Mouse (Mus musculus): ENCODE data around the gene Rabgap1. TPM values are rescaled to one million over a fixed set of nuclear protein-coding genes. Genes with fewer than 3 reads are reported as not detected.
"Not testable (repeated sequence)": the region's sequence is repeated elsewhere in the genome, so short reads cannot be mapped to it uniquely, and the experiment has no call there.

Gene Rabgap1
- polyA plus RNA-seq, 1 experiment from 2014 or later = 49.4 TPM

DNA sequence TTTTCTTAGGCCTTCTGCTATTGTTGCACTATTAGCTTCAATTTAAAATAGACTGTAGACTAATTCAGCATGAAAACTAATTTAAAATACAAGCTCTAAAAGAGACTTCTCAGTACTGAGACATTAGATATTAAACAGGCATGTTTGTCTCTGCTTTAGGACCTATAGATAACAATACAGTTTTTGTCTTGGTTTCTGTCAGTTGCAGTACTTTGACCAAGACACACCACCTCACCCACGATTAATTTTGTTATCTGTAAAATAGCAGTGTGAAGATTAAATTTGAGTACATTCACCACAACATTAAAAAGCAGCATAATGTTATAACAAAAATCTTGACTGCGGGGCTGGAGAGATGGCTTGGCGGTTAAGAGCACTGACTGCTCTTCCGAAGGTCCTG is 23.2 kb downstream of the Rabgap1 start:
- no peak for ATAC-seq (ENCODE audit: low FRiP score)
- peaks cover 12% of the 10 kb centered on the region for H3K36me3 ChIP-seq
- no peak overlapping the region for H3K4me2 ChIP-seq
- H3K27me3 ChIP-seq (replicated peaks) = no peaks in the 10 kb centered on the region
- H3K9me3 ChIP-seq (replicated peaks) = no peaks in the 10 kb centered on the region
- H3K9ac ChIP-seq (replicated peaks) = no peak overlapping the region
- no peak overlapping the region for H3K4me3 ChIP-seq (replicated peaks)
- no peak overlapping the region for H3K27ac ChIP-seq (replicated peaks)
- H3K4me1 ChIP-seq = no peaks in the 10 kb centered on the region
- 98% methylated on average over 4 of the region's 4 CpGs for WGBS

DNA sequence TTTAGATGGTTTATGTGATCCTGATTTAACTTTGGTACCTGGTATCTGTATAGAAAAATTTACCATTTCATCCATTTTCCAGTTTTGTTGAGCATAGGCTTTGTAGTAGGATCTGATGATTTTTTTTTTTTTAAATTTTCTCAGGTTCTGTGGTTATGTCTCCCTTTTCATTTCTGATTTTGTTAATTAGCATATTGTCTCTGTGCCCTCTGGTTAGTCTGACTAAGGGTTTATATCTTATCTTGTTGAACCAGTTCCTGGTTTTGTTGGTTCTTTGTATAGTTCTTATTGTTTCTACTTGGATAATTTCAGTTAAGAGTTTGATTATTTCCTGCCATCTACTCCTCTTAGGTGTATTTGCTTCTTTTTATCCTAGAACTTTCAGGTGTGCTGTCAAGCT is 36.5 kb downstream of the Rabgap1 start:
- Histone ChIP-seq H3K4me3 (replicated peaks) (no peak overlapping the region), H3K36me3 (peaks cover 55% of the 10 kb centered on the region), H3K4me1 (no peaks in the 10 kb centered on the region), H3K4me2 (no peak overlapping the region), H3K27me3 (replicated peaks) (no peaks in the 10 kb centered on the region), H3K9ac (replicated peaks) (no peak overlapping the region), H3K27ac (replicated peaks) (no peak overlapping the region), H3K9me3 (replicated peaks) (no peaks in the 10 kb centered on the region)
- ATAC-seq (ENCODE audit: low FRiP score) = no peak

DNA sequence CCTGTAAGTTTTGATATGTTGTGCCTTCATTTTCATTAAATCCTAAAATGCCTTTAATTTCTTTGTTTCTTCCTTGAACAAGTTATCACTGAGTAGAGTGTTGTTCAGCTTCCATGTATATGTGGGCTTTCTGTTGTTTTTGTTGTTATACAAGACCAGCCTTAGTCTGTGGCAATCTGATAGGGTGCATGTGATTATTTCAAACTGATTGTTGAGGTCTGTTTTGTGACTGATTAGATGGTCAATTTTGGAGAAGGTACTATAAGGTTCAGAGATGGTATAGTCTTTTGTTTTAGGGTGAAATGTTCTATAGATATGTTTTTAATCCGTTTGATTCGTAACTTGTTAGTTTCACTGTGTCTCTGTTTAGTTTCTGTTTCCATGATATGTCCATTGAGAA is 37.0 kb downstream of the Rabgap1 start:
- no peak overlapping the region for H3K4me2 ChIP-seq
- no peak for ATAC-seq (ENCODE audit: low FRiP score)
- H3K4me1 ChIP-seq = no peaks in the 10 kb centered on the region
- no peak overlapping the region for H3K4me3 ChIP-seq (replicated peaks)
- no peaks in the 10 kb centered on the region for H3K27me3 ChIP-seq (replicated peaks)
- H3K36me3 ChIP-seq = peaks cover 59% of the 10 kb centered on the region
- H3K9me3 ChIP-seq (replicated peaks) = no peaks in the 10 kb centered on the region
- no peak overlapping the region for H3K27ac ChIP-seq (replicated peaks)
- 93% methylated on average over 2 of the region's 2 CpGs for WGBS
- no peak overlapping the region for H3K9ac ChIP-seq (replicated peaks)

DNA sequence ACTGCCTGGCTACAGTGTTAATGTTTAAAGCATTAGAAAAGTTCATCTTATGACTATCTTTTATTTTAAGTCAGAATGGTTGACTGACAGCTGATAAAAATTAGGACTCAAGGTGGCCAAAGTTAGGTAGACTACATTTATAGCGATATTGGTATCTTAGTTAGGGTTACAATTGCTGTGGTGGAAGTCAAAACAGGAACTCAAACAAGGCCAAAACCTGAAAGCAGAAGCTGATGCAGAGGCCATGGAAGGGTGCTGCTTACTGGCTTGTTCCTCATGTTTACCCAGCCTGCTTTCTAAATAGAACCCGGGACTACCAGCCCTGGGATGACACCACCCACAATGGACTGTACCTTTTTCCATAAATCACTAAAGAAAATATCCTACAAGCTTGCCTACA is 41.1 kb downstream of the Rabgap1 start:
- H3K4me3 ChIP-seq (replicated peaks) = no peak overlapping the region
- no peak for ATAC-seq (ENCODE audit: low FRiP score)
- 90% methylated on average over 2 of the region's 2 CpGs for WGBS
- H3K9ac ChIP-seq (replicated peaks) = no peak overlapping the region
- no peaks in the 10 kb centered on the region for H3K9me3 ChIP-seq (replicated peaks)
- H3K4me2 ChIP-seq = no peak overlapping the region
- H3K4me1 ChIP-seq = no peaks in the 10 kb centered on the region
- H3K36me3 ChIP-seq = peaks cover 39% of the 10 kb centered on the region
- no peak overlapping the region for H3K27ac ChIP-seq (replicated peaks)
- no peaks in the 10 kb centered on the region for H3K27me3 ChIP-seq (replicated peaks)

DNA sequence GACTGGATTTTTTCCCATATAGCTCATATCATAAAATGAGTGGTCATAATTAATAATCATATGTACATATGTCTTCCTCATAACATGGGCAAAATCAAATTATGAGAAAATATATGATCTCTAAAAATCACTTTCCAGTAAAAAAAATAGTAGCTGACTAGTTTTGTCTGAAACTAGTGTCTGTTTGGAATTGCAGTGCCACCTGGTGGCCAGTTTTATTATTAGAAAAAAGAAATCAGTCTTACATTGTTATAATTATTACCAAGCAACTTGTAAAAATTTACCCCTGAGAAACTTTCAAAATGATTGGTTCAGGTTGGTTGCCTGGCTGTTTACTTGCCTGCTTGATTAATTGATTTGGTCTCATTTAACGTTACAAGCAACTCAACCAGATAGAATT is 42.3 kb downstream of the Rabgap1 start:
- Histone ChIP-seq H3K4me2 (no peak overlapping the region), H3K27me3 (replicated peaks) (no peaks in the 10 kb centered on the region), H3K9me3 (replicated peaks) (no peaks in the 10 kb centered on the region), H3K9ac (replicated peaks) (no peak overlapping the region), H3K36me3 (peaks cover 45% of the 10 kb centered on the region), H3K4me3 (replicated peaks) (no peak overlapping the region), H3K27ac (replicated peaks) (no peak overlapping the region), H3K4me1 (no peaks in the 10 kb centered on the region)
- 92% methylated on average over 1 of the region's 1 CpGs for WGBS
- no peak for ATAC-seq (ENCODE audit: low FRiP score)

DNA sequence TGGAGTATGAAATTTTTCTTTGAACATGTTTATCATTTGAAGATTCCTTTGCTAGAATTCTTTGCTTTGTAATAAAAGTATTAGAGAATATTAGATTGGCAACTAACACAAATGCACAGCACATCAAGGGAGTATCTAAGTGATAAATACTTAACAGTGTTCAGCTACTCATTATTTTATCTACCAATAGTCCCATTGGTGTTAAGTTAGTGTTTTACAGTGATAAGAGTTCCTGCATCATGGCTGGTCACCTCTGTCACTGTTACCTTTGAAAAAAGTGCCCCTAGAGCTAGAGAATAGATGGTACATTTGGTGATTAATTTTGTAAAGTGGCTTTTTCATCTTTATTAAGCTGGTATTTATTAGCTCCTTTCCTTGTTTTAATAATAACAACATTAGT is 43.3 kb downstream of the Rabgap1 start:
- no peak overlapping the region for H3K4me3 ChIP-seq (replicated peaks)
- ATAC-seq (ENCODE audit: low FRiP score) = no peak
- H3K9me3 ChIP-seq (replicated peaks) = no peaks in the 10 kb centered on the region
- peaks cover 45% of the 10 kb centered on the region for H3K36me3 ChIP-seq
- H3K27ac ChIP-seq (replicated peaks) = no peak overlapping the region
- H3K27me3 ChIP-seq (replicated peaks) = no peaks in the 10 kb centered on the region
- H3K4me2 ChIP-seq = no peak overlapping the region
- no peak overlapping the region for H3K9ac ChIP-seq (replicated peaks)
- no peaks in the 10 kb centered on the region for H3K4me1 ChIP-seq

DNA sequence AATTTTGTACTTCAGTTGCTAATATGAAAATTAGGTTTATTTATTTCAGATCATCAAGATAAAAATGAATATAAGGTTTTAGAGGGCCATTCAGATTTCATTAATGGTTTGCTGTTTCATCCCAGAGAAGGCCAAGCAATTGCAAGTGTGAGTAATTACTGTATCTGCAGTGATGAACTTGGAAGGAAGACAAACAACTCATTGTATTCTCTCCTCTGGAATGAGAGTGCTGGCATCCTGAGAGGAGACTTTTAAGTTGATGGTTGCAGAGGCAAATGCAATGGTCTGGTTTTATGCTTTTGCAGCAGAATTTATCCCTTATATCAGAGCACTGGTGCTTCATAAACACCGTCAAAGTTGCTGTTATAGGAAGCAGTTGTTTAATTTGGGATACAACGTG is 45.9 kb downstream of the Rabgap1 start:
- Histone ChIP-seq H3K4me2 (no peak overlapping the region), H3K27me3 (replicated peaks) (no peaks in the 10 kb centered on the region), H3K4me3 (replicated peaks) (no peak overlapping the region), H3K9me3 (replicated peaks) (no peaks in the 10 kb centered on the region), H3K4me1 (no peaks in the 10 kb centered on the region), H3K9ac (replicated peaks) (no peak overlapping the region), H3K36me3 (peaks cover 51% of the 10 kb centered on the region), H3K27ac (replicated peaks) (no peak overlapping the region)
- 92% methylated on average over 2 of the region's 2 CpGs for WGBS
- no peak for ATAC-seq (ENCODE audit: low FRiP score)

DNA sequence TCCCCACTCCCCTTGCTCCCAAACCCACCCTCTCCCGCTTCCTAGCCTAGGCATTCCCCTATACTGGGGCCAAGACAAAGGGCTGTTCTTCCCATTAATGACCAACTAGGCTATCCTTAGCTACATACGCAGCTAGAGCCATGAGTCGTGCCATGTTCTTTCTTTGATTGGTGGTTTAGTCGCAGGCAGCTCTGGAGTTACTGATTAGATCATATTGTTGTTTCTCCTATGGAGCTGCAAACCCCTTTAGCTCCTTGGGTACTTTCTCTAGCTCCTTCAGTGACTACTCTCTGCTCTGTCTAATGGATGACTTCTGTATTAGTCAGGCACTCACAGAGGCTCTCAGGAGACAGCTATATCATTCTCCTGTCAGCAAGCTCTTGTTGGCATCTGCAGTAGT is 54.2 kb downstream of the Rabgap1 start:
- H3K27ac ChIP-seq (replicated peaks) = no peak overlapping the region
- ATAC-seq (ENCODE audit: low FRiP score) = no peak
- no peak overlapping the region for H3K4me2 ChIP-seq
- peaks cover 41% of the 10 kb centered on the region for H3K36me3 ChIP-seq
- no peak overlapping the region for H3K9ac ChIP-seq (replicated peaks)
- H3K4me1 ChIP-seq = no peaks in the 10 kb centered on the region
- WGBS = 94% methylated on average over 4 of the region's 4 CpGs
- H3K9me3 ChIP-seq (replicated peaks) = no peaks in the 10 kb centered on the region
- no peak overlapping the region for H3K4me3 ChIP-seq (replicated peaks)
- H3K27me3 ChIP-seq (replicated peaks) = no peaks in the 10 kb centered on the region

DNA sequence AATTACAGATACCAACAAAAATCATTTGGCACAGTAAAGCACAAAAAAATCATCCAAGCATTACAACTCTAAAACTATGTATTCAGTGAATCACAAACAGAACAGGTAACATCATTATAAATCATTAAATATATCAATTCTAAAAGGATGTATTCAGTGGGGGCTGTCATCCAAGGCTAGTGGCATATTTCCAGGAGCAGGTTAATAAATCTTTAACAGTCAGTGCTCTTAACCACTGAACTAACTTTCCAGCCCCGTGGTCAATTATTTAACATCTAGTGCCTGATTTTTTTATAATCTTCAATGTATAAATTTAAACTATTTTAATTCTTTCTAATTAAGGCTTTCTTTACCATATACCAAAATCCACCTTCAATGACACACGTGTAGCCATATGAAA is 62.8 kb downstream of the Rabgap1 start:
- not testable (repeated sequence) for H3K4me3 ChIP-seq (replicated peaks); H3K27me3 ChIP-seq (replicated peaks); H3K27ac ChIP-seq (replicated peaks); H3K9me3 ChIP-seq (replicated peaks); H3K4me1 ChIP-seq; H3K4me2 ChIP-seq; H3K9ac ChIP-seq (replicated peaks); ATAC-seq (ENCODE audit: low FRiP score)
- peaks cover 26% of the 10 kb centered on the region for H3K36me3 ChIP-seq
- 90% methylated on average over 2 of the region's 2 CpGs for WGBS

DNA sequence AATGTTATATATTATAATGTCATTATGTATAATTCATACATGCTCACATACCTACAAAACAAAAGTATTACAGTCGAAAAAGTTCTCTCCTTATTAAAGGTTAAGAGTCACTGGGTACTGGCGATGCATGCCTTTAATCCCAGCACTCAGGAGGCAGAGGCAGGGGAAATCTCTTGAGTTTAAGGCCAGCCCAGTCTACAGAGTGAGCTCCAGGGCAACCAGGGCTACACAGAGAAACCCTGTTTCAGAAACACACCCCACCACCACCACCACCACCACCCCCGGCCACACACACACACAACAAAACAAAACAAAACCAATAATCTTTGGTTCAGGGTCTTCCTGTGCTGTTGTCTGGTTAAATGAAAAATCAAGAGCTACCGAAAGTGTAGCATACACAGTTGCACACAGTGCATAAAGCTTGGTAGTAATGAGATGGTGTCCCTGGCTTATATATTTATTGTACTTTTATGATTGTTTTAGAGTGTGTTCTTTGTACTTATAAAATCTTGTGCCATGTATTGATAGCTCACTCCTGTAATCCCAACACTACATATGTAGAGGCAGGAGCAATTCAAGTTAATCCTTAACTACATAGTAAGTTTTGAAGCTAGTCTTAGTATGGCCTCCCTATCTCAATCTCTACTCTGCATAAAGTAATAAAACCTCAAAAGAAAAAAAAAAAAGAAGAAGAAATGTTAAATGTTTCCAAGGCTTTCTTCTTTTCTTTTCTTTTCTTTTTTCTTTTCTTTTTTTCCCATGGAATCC is 68.2 kb downstream of the Rabgap1 start:
- Histone ChIP-seq H3K9ac (replicated peaks) (no peak overlapping the region), H3K4me1 (peaks cover 11% of the 10 kb centered on the region; the same call in 1 of the 2 replicates), H3K4me3 (replicated peaks) (no peak overlapping the region), H3K9me3 (replicated peaks) (no peaks in the 10 kb centered on the region), H3K36me3 (peaks cover 27% of the 10 kb centered on the region), H3K27ac (replicated peaks) (no peak overlapping the region), H3K27me3 (replicated peaks) (no peaks in the 10 kb centered on the region), H3K4me2 (no peak overlapping the region)
- 95% methylated on average over 4 of the region's 4 CpGs for WGBS
- no peak for ATAC-seq (ENCODE audit: low FRiP score)

DNA sequence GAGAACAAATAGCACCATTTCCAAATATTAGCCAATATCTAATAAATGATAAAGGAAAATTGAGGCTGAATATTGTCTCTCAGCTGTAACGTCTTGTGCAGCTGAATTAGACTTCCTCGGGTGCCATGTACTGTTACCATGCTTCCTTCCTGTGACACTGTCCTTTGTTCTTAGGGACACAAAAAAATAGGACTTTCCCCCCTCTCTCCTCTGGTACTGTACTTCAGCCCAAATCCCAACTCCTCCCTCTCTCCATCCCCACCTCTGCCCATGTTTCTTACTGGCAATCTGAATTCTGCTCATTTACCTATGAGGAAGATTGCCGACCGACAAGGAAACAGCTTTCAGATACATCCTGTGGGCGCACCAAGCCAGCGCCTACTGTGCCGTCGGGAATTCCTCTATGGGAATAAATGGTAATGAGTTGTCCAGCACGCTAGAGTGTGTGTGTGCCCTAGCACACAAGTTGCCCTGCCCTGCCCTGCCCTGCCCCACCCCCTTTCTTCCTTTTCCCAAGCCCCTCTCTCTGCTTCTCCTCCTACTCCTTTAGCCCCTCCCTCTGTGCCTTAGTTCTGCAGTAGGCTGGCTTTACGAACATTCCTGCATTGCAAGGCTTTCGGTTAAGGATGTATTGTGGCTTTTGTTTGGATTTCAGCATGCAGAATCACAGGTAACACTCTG is 73.1 kb downstream of the Rabgap1 start, which contains the start of gene Gpr21:
Gpr21 (plus strand) TSS at position 303 of the 681 bp plus-strand sequence.
- ATAC-seq (ENCODE audit: low FRiP score) = peak; percentile 92
- peaks cover 13% of the 10 kb centered on the region for H3K36me3 ChIP-seq
- peak within 1 kb of the TSS; percentile 57 for H3K9ac ChIP-seq (replicated peaks)
- peak within 1 kb of the TSS; percentile 60 for H3K4me2 ChIP-seq
- no peaks in the 10 kb centered on the region for H3K9me3 ChIP-seq (replicated peaks)
- peak within 1 kb of the TSS; percentile 44 for H3K4me3 ChIP-seq (replicated peaks)
- H3K27ac ChIP-seq (replicated peaks) = peak within 1 kb of the TSS; percentile 88
- peaks cover 48% of the 10 kb centered on the region for H3K4me1 ChIP-seq
- no peaks in the 10 kb centered on the region for H3K27me3 ChIP-seq (replicated peaks)
- WGBS = 17% methylated on average over 11 of the region's 11 CpGs

DNA sequence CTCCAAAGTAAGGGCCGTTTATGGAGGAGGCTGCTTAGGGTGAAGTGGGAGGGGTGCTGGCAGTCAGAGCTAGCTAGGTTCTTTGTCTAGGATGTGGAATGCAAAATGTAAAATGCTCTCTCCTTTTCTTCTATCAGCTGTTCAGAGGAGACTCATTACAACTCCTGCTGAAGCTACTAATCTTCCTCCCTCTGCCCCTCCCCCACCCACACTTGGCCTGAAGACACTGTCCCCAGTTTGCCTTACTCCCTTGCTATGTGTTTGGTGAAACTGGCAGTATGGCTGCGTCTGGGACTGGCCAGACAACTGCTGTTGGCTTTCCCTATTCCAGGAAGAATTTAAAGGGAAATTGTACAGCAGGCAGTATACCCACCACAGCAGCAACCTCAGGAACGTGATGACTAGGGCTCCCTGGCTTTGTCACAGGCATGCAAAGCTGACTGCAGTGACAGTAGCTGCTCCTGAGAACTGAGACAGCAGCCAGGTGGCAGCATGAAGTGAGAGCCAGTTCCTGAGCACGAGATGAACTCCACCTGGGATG is 73.9 kb downstream of the Rabgap1 start:
- H3K4me3 ChIP-seq (replicated peaks) = peak overlapping the region; percentile 44
- H3K36me3 ChIP-seq = peaks cover 10% of the 10 kb centered on the region
- no peaks in the 10 kb centered on the region for H3K9me3 ChIP-seq (replicated peaks)
- ATAC-seq (ENCODE audit: low FRiP score) = peak; percentile 79
- peak overlapping the region; percentile 57 for H3K9ac ChIP-seq (replicated peaks)
- peak overlapping the region; percentile 88 for H3K27ac ChIP-seq (replicated peaks)
- WGBS = 11% methylated on average over 4 of the region's 4 CpGs
- H3K4me1 ChIP-seq = peaks cover 48% of the 10 kb centered on the region
- no peaks in the 10 kb centered on the region for H3K27me3 ChIP-seq (replicated peaks)
- H3K4me2 ChIP-seq = peak overlapping the region; percentile 60
